Mouse (Mus musculus) gastrocnemius, adult 18-20 months (tissue): ENCODE data around the gene Cbr2. TPM values are rescaled to one million over a fixed set of nuclear protein-coding genes. Genes with fewer than 3 reads are reported as not detected.

Experiments
- DNase-seq: peaks from one replicate; pipeline ENCODE4 v3.0.0; 2021; ENCODE audit warnings: low spot score
- total RNA-seq, 2 experiments: library from RNA; stranded (reverse); gene quantifications; 2 replicates each; pipeline ENCODE4 v1.2.3; 2021

The Cbr2 gene
- total RNA-seq, 2 experiments from 2014 or later: 11.6 to 16.9 TPM

GRCm38 (mm10) chr11:120712771-120713568, 18.9 kb downstream of the Cbr2 start:
- no peak for DNase-seq

GRCm38 (mm10) chr11:120711980-120712604, 19.8 kb downstream of the Cbr2 start:
- DNase-seq: no peak

GRCm38 (mm10) chr11:120710672-120711071, 21.2 kb downstream of the Cbr2 start:
- DNase-seq: no peak

- DNase-seq: no peak
These were observed 22.4 kb downstream of the Cbr2 start for GRCm38 (mm10) chr11:120709551-120709950.

GRCm38 (mm10) chr11:120707969-120708368, 23.9 kb downstream of the Cbr2 start:
- no peak for DNase-seq

GRCm38 (mm10) chr11:120707225-120707624, 24.7 kb downstream of the Cbr2 start:
- no peak for DNase-seq

- DNase-seq: no peak
These were observed 25.8 kb downstream of the Cbr2 start for GRCm38 (mm10) chr11:120706120-120706519.

- DNase-seq: no peak
These were observed 27.2 kb downstream of the Cbr2 start for GRCm38 (mm10) chr11:120704486-120705325.

GRCm38 (mm10) chr11:120703696-120704454, 28.0 kb downstream of the Cbr2 start:
- DNase-seq: no peak

- DNase-seq: peak; percentile 77
These were observed 34.2 kb downstream of the Cbr2 start for GRCm38 (mm10) chr11:120697741-120698140.

GRCm38 (mm10) chr11:120696568-120696967, 35.3 kb downstream of the Cbr2 start:
- DNase-seq: no peak

- DNase-seq: no peak
These were observed 36.3 kb downstream of the Cbr2 start for GRCm38 (mm10) chr11:120695641-120696040.

GRCm38 (mm10) chr11:120695184-120695583, 36.7 kb downstream of the Cbr2 start:
- no peak for DNase-seq

GRCm38 (mm10) chr11:120693461-120693860, 38.5 kb downstream of the Cbr2 start:
- DNase-seq: no peak

GRCm38 (mm10) chr11:120692471-120693011, 39.4 kb downstream of the Cbr2 start:
- DNase-seq: no peak

GRCm38 (mm10) chr11:120689365-120689764, 42.5 kb downstream of the Cbr2 start:
- DNase-seq: no peak

- DNase-seq: no peak
These were observed 45.2 kb downstream of the Cbr2 start for GRCm38 (mm10) chr11:120686650-120687272.

- DNase-seq: no peak
These were observed 47.3 kb downstream of the Cbr2 start for GRCm38 (mm10) chr11:120684660-120685059.

GRCm38 (mm10) chr11:120684086-120684485, 47.8 kb downstream of the Cbr2 start:
- DNase-seq: peak; percentile 53

- DNase-seq: no peak
These were observed 48.4 kb downstream of the Cbr2 start for GRCm38 (mm10) chr11:120683536-120683935.
